Mouse (Mus musculus): ENCODE data around the gene C1qtnf3.

C1qtnf3 gene

GRCm38 (mm10) chr15:10951951-10952759 lies at the start of gene C1qtnf3:
Gene C1qtnf3, plus strand, starts transcription at chr15:10952332.
- 79% methylated on average over 23 of the region's 23 CpGs for WGBS

- WGBS, result 86% methylated on average over 4 of the region's 4 CpGs
Observed at GRCm38 (mm10) chr15:10902360-10902759, 49.8 kb upstream of the C1qtnf3 start.

GRCm38 (mm10) chr15:10916611-10917311 lies 35.4 kb upstream of the C1qtnf3 start:
- WGBS, result 82% methylated on average over 4 of the region's 4 CpGs

- WGBS, result 93% methylated on average over 3 of the region's 3 CpGs
Observed at GRCm38 (mm10) chr15:10917312-10917660, 34.8 kb upstream of the C1qtnf3 start.

GRCm38 (mm10) chr15:10920212-10920611 lies 31.9 kb upstream of the C1qtnf3 start:
- 79% methylated on average over 5 of the region's 5 CpGs for WGBS

- WGBS, result 25% methylated on average over 4 of the region's 4 CpGs
Observed at GRCm38 (mm10) chr15:10921064-10921463, 31.1 kb upstream of the C1qtnf3 start.

- 22% methylated on average over 3 of the region's 3 CpGs for WGBS
Observed at GRCm38 (mm10) chr15:10922570-10922969, 29.6 kb upstream of the C1qtnf3 start.

- 59% methylated on average over 4 of the region's 4 CpGs for WGBS
Observed at GRCm38 (mm10) chr15:10923076-10923995, 28.8 kb upstream of the C1qtnf3 start.

GRCm38 (mm10) chr15:10927325-10927724 lies 24.8 kb upstream of the C1qtnf3 start:
- WGBS, result 66% methylated on average over 8 of the region's 8 CpGs

- 86% methylated on average over 5 of the region's 5 CpGs for WGBS
Observed at GRCm38 (mm10) chr15:10928633-10929270, 23.4 kb upstream of the C1qtnf3 start.

- 77% methylated on average over 1 of the region's 1 CpGs for WGBS
Observed at GRCm38 (mm10) chr15:10933930-10934329, 18.2 kb upstream of the C1qtnf3 start.

GRCm38 (mm10) chr15:10940148-10941108 lies 11.7 kb upstream of the C1qtnf3 start:
- WGBS, result 84% methylated on average over 15 of the region's 15 CpGs

GRCm38 (mm10) chr15:10941901-10942300 lies 10.2 kb upstream of the C1qtnf3 start:
- WGBS, result 80% methylated on average over 6 of the region's 6 CpGs

- 71% methylated on average over 1 of the region's 1 CpGs for WGBS
Observed at GRCm38 (mm10) chr15:10947852-10948251, 4.3 kb upstream of the C1qtnf3 start.

GRCm38 (mm10) chr15:10952760-10953305 lies 701 bp downstream of the C1qtnf3 start:
- WGBS, result 67% methylated on average over 4 of the region's 4 CpGs

GRCm38 (mm10) chr15:10953465-10953864 lies 1.3 kb downstream of the C1qtnf3 start:
- 61% methylated on average over 1 of the region's 1 CpGs for WGBS

- 92% methylated on average over 6 of the region's 6 CpGs for WGBS
Observed at GRCm38 (mm10) chr15:10954381-10955016, 2.4 kb downstream of the C1qtnf3 start.

GRCm38 (mm10) chr15:10955156-10955555 lies 3.0 kb downstream of the C1qtnf3 start:
- WGBS, result 67% methylated on average over 5 of the region's 5 CpGs

GRCm38 (mm10) chr15:10956706-10957105 lies 4.6 kb downstream of the C1qtnf3 start:
- WGBS, result 45% methylated on average over 3 of the region's 3 CpGs
